Mouse (Mus musculus): ENCODE measurements around the gene Stat3.

GRCm38 (mm10) chr11:100848789-100849379 lies 90.5 kb downstream of the Stat3 start:
- TF ChIP-seq MAX (IDR thresholded peaks at IDR 0.05; ENCODE audit: low read length), result no peak; the same call in 1 of the 2 replicates
- TF ChIP-seq UBTF (IDR thresholded peaks at IDR 0.05; ENCODE audit: borderline replicate concordance, insufficient read depth, low read depth, low read length), result no peak
- no peak for TF ChIP-seq USF2 (IDR thresholded peaks at IDR 0.05; ENCODE audit: borderline replicate concordance in 1 of 2, insufficient read depth in 1 of 2, low read depth in 1 of 2, low read length in 2 of 2)
- TF ChIP-seq ELF1 (IDR thresholded peaks at IDR 0.05; ENCODE audit: low read depth, low read length), result no peak

All from MEL (cell line).